8 mouse cellular contexts compared by ENCODE assay signal in genomic region chrX:12078195-12079058, GRCm38 (mm10).
DNase-seq lines count a peak whose midpoint lies in the region; ATAC-seq and TF ChIP-seq lines count a peak whose summit lies in the region.

No protein-coding gene starts in this region.

- H3K36me3 ChIP-seq in heart, embryonic 13.5 days: no peaks in the 10 kb centered on the region

- peak overlapping the region; percentile 86 for H3K4me2 ChIP-seq in heart, embryonic 13.5 days

- H3K27me3 ChIP-seq in cerebellum, adult 2 months (ENCODE audit: control insufficient read depth, insufficient read depth, low read length): no peaks in the 10 kb centered on the region
- H3K27me3 ChIP-seq in heart, embryonic 13.5 days (replicated peaks): peaks cover 97% of the 10 kb centered on the region

- peak overlapping the region; percentile 81 for H3K4me3 ChIP-seq in cerebellum, adult 2 months (replicated peaks; ENCODE audit: insufficient read depth, low read depth, low read length)
- peak overlapping the region; percentile 74 for H3K4me3 ChIP-seq in heart, embryonic 13.5 days

- DNase-seq in cerebellum, adult 2 months: peak; percentile 45 to 62
- DNase-seq in cerebellum, adult 9-10 months: no peak
- DNase-seq in CD4-positive, CD25-positive, alpha-beta regulatory T cell, adult 2 months (ENCODE audit: low read depth, low spot score): peak; percentile 48
- DNase-seq in kidney, postnatal 36 days: peak; percentile 23 to 56
- DNase-seq in thymus, postnatal 0 days (ENCODE audit: low spot score): peak; percentile 43

- no peaks in the 10 kb centered on the region for H3K4me1 ChIP-seq in cerebellum, adult 2 months (ENCODE audit: control insufficient read depth, insufficient read depth, low read length)
- peaks cover 46% of the 10 kb centered on the region for H3K4me1 ChIP-seq in heart, embryonic 13.5 days

- TF ChIP-seq CTCF in cerebellum, adult 2 months (IDR thresholded peaks at IDR 0.05; ENCODE audit: borderline replicate concordance, insufficient read depth, low read depth, low read length): no peak

- peak; percentile 15; the same call in 1 of the 2 replicates for ATAC-seq in common myeloid progenitor, adult 5-6 weeks (replicated peaks; ENCODE audit: low read depth, poor library complexity, severe bottlenecking)
- ATAC-seq in heart, embryonic 13.5 days (ENCODE audit: extremely low read depth, insufficient number of reproducible peaks, low FRiP score, low TSS enrichment): 0 out of 2 replicates have a peak, but pooled peaks have one; percentile 20
- peak; percentile 20 for ATAC-seq in megakaryocyte progenitor cell, adult 5-6 weeks (replicated peaks; ENCODE audit: poor library complexity)

- no peak for TF ChIP-seq POLR2A in cerebellum, adult 2 months (IDR thresholded peaks at IDR 0.05; ENCODE audit: borderline replicate concordance, insufficient read depth, low read length)

- H3K9ac ChIP-seq in heart, embryonic 13.5 days: peak overlapping the region; percentile 90

- 2% methylated on average over 72 of the region's 73 CpGs for WGBS in cerebellum, adult 2 months
- WGBS in heart, embryonic 13.5 days: 1% methylated on average over 67 of the region's 73 CpGs

- no peaks in the 10 kb centered on the region for H3K9me3 ChIP-seq in heart, embryonic 13.5 days

- H3K27ac ChIP-seq in cerebellum, adult 2 months (ENCODE audit: insufficient read depth, low read length): no peak overlapping the region
- H3K27ac ChIP-seq in heart, embryonic 13.5 days (replicated peaks): peak overlapping the region; percentile 89
